Mouse (Mus musculus): ENCODE measurements around the gene Zbtb1.

GRCm38 (mm10) chr12:76435549-76435948 lies 65.5 kb downstream of the Zbtb1 start:
- TF ChIP-seq CTCF (IDR thresholded peaks at IDR 0.05; ENCODE audit: extremely low read depth, insufficient read length, insufficient replicate concordance, low read depth, low read length) (no peak), POLR2A (IDR thresholded peaks at IDR 0.05; ENCODE audit: low read depth, low read length) (no peak)

All from small intestine, adult 2 months (tissue).